Mouse (Mus musculus) testis, postnatal 14 days (tissue): ENCODE data around the gene Rita1.

Experiments
- DNase-seq: peaks from one replicate; pipeline ENCODE4 v3.0.0; 2021; ENCODE audit warnings: low spot score

The Rita1 gene

DNA sequence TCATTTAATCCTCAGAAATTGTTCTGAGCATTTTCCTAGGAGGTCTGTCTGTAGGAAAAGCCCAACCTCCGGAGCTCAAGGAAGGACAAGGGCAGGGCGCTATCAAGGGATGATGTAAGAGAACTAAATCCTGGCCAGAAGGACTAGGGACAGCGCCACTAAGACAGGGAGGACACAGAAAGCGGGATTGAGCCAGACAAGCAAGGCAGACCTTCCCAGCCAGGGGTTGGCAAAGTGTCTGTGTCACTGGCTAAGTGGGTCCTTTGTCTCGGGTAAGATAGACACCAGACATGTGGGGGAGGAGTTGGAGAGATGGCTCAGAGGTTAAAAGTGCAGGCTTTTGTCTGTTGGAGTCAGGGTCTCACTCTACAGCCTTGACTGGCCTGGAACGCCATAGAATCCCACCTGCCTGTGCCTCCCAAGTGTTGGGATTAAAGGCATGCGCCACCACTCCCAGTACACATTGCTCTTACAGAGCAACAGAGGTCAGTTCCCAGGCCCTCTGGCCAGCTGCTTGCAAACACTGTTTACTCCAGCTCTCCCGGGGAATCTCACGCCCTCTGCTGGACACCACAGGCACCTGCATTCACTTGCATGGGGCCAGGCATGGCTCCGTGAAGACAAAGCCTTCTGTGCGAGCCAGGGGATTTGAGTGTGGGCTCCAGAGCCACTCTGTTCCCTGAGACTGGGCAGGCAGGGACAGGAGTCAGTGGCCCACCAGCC, 11.3 kb downstream of the Rita1 start:
- DNase-seq, result peak; percentile 58

GRCm38 (mm10) chr5:120599625-120600024, 12.8 kb downstream of the Rita1 start:
- no peak for DNase-seq

DNA sequence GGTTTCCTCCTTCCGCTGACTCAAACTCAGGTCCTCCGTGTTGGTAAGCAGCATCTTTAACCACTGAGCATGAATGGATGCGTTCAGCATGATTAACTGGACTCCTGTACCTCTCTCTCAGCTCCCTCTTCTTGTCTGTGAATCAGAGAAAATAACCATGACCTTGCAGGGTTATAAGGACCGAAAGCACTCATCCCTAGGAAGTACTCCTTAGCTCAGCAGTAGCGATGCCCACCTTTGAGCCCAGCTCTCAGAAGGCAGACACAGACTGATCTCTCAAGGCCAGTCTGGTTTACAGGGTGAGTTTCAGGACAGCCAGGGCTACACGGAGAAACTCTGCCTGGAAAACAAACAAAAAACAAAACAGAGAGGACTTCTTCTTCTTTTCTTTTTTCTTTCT, 17.9 kb downstream of the Rita1 start:
- no peak for DNase-seq

GRCm38 (mm10) chr5:120592141-120592540, 20.2 kb downstream of the Rita1 start:
- no peak for DNase-seq

GRCm38 (mm10) chr5:120590356-120591010, 21.9 kb downstream of the Rita1 start:
- DNase-seq, result peak; percentile 68

GRCm38 (mm10) chr5:120588569-120589094, 23.8 kb downstream of the Rita1 start, which contains the start of the genes Tpcn1 and Iqcd:
Tpcn1 (minus strand) TSS chr5:120588673.
Iqcd (plus strand) TSS chr5:120589016.
- peak; percentile 98 for DNase-seq

DNA sequence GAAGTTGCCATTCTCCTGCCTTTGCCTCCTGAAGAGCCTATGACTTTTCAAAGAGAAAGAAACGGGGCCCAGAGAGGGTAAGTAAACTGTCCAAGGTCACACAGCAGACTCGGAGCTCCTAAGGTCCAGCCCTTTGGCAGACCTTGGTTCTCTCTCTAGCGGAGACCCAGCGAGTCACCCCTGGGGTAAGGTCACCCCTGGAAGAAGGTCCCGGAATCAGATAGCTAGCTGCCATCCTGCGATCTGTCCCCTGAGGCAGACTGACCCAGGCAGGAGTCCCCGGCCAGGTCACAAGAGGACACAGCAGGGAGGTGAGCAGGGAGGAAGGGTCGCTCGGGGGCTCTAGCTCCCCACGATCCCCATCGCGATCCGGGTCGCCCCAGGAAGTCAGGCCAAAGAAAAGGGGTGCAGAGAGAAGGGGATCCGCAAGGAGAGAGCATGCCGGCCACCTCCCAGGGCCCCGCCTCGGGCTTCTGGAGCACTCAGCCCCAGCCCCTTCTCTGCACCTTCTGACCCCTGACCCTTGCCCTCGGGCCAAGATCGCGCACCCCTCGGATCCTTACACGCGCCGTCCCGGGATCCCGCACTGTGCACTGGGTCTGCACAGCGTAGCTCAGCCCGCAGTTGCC, 24.3 kb downstream of the Rita1 start:
- no peak for DNase-seq

DNA sequence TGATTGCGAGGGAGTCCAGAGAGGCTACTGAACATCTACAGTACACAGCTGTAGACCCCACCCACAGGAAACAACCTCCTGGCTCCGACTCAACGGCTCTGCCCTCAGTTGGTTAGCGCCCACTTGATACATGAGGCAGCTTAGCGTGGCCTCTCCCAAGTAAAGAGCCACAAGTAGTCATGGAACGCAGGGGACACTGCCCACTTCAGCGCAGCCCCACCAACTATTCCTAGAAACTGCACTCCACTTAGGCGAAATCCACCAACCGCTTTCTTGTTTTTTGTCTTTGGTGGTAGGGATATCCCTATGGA, 24.8 kb downstream of the Rita1 start:
- DNase-seq, result no peak

GRCm38 (mm10) chr5:120586741-120587615, 25.4 kb downstream of the Rita1 start:
- DNase-seq, result no peak

GRCm38 (mm10) chr5:120584968-120585367, 27.4 kb downstream of the Rita1 start:
- no peak for DNase-seq

DNA sequence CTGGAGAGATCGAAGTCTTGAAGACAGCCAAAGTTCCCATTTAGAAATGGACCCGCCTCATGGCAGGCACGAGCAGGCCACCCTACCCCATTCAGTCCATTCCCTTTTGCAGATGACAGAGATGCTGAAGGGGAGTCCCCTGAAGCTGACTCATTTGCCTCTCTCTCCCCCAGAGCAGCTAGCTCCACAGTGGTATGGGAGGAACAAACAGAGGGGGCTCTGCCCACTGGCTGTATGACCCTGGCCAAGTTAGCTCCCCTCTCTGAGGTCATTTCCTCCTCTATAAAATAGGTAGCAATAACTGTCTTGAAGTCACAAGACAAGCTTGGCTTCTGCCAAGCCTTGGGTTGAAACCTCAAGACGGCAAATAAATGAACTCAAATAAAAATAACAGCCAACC, 28.9 kb downstream of the Rita1 start:
- DNase-seq, result no peak

GRCm38 (mm10) chr5:120582002-120582401, 30.4 kb downstream of the Rita1 start:
- DNase-seq, result no peak

- no peak for DNase-seq
Measured at GRCm38 (mm10) chr5:120579898-120580626, 32.3 kb downstream of the Rita1 start.

GRCm38 (mm10) chr5:120579211-120579897, 33.0 kb downstream of the Rita1 start:
- DNase-seq, result no peak

- no peak for DNase-seq
Measured at GRCm38 (mm10) chr5:120578504-120579081, 33.8 kb downstream of the Rita1 start.

GRCm38 (mm10) chr5:120577935-120578441, 34.4 kb downstream of the Rita1 start:
- no peak for DNase-seq

- no peak for DNase-seq
Measured at GRCm38 (mm10) chr5:120576781-120577301, 35.5 kb downstream of the Rita1 start.

GRCm38 (mm10) chr5:120574469-120575063, 37.8 kb downstream of the Rita1 start:
- DNase-seq, result no peak

GRCm38 (mm10) chr5:120571056-120571740, 41.2 kb downstream of the Rita1 start:
- no peak for DNase-seq
